Mouse (Mus musculus) cerebellum, adult 2 months (tissue): Measurements from ENCODE around the gene Gm20547. TPM values are rescaled to one million over a fixed set of nuclear protein-coding genes. Genes with fewer than 3 reads are reported as not detected.
"Not testable (repeated sequence)": the region's sequence is repeated elsewhere in the genome, so short reads cannot be mapped to it uniquely, and the experiment has no call there.

ENCODE experiments used
- DNase-seq, 2 experiments: peaks; one replicate each; pipeline ENCODE4 v3.0.0; 2021
- H3K27ac ChIP-seq: fragments of 200-500 bp; 2 replicates; pipeline ENCODE4 v1.5.1; 2012; ENCODE audit warnings: low read length, control low read depth, inconsistent platforms; ENCODE audit not compliant: insufficient read depth
- H3K27me3 ChIP-seq: fragments of 200-500 bp; 2 replicates; pipeline ENCODE4 v1.6.1; 2012; ENCODE audit warnings: inconsistent platforms, mild to moderate bottlenecking, low read length, moderate library complexity; ENCODE audit not compliant: control insufficient read depth, insufficient read depth
- H3K4me1 ChIP-seq: fragments of 200-500 bp; 2 replicates; pipeline ENCODE4 v1.6.1; 2011; ENCODE audit warnings: low read length; ENCODE audit not compliant: control insufficient read depth, insufficient read depth
- H3K4me3 ChIP-seq: fragments of 200-500 bp; replicated peaks from 2 replicates; pipeline ENCODE3; 2011; ENCODE audit warnings: mild to moderate bottlenecking, low read depth, low read length, control low read depth; ENCODE audit not compliant: insufficient read depth
- CTCF ChIP-seq: fragments of 200-500 bp; IDR thresholded peaks from 2 replicates; pipeline ENCODE4 v1.5.1; 2011; ENCODE audit warnings: low read depth, mild to moderate bottlenecking, control low read depth, low read length, moderate library complexity, borderline replicate concordance; ENCODE audit not compliant: insufficient read depth
- POLR2A ChIP-seq: fragments of 200-500 bp; IDR thresholded peaks from 2 replicates; pipeline ENCODE4 v1.6.1; 2011; ENCODE audit warnings: low read length, control low read depth, borderline replicate concordance; ENCODE audit not compliant: insufficient read depth
- WGBS: fragments of 180-500 bp; shearing (Covaris S2); methylation state at CpG from one replicate; pipeline ENCODE4 v1.1.7; 2018; 5-methylcytosine and 5-hydroxymethylcytosine counted together
- polyA plus RNA-seq: library from polyadenylated mRNA; depleted of rRNA; stranded (reverse); fragments of >200 nt; gene quantifications from 2 replicates; pipeline ENCODE4 v1.2.3, GENCODE M21; 2012; rRNA removed

The Gm20547 gene
- polyA plus RNA-seq, 1 experiment, result 0.08 TPM

DNA sequence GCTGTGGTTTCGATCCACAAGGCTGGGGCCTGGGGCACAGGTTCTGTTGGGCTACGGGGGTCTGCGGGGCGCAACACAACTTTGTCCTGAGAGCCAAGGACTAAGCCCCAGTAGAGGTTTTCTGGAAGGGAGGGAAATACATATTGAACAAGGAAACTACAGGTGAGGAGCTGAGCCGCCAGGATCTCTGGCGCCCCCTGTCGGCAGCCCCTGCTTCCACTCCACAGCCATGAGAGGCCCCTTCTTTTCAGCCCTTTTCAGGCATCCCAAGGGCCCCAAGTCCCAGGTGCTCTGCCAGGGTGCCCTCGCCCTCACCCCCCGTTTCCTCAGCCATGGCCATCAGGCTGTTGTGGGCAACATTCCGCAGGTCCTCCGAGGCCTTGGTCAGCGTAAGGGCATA lies 68.1 kb downstream of the Gm20547 start:
- not testable (repeated sequence) for H3K4me1 ChIP-seq, H3K27me3 ChIP-seq, H3K27ac ChIP-seq, H3K4me3 ChIP-seq
- TF ChIP-seq CTCF, result peak; percentile 66
- 67% methylated on average over 12 of the region's 12 CpGs for WGBS
- peak in 1 of 2 experiments; percentile 48 for DNase-seq

DNA sequence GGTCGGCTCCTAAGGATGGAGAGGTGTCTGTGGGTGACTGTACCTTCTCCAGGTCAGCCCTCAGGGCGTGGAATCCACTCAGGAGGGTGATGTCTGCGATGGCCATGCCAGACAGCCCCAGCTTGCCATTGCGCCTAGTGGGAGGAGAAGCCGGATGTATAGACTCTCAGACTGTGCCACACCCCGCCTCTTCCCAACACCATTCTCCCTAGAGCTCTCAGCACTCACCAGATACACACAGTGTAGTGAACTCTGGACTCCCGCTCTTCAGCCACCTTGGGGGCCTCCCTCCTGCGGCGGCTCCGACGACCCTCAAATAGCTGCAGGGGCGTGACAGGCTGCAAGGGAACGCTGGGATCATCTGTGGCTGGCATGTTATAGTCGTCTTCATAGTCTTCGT lies 70.6 kb downstream of the Gm20547 start:
- no peak for TF ChIP-seq CTCF
- no peak for TF ChIP-seq POLR2A
- no peak for DNase-seq
- Histone ChIP-seq H3K4me3 (no peak overlapping the region), H3K27me3 (no peaks in the 10 kb centered on the region), H3K27ac (no peak overlapping the region), H3K4me1 (no peaks in the 10 kb centered on the region)
- whole genome bisulfite sequencing, result 76% methylated on average over 15 of the region's 15 CpGs

- DNase-seq, H3K4me1 ChIP-seq, H3K4me3 ChIP-seq, H3K27me3 ChIP-seq, H3K27ac ChIP-seq: not testable (repeated sequence)
- 84% methylated on average over 8 of the region's 8 CpGs for WGBS
Observed at GRCm38 (mm10) chr17:34810811-34811210, 71.0 kb downstream of the Gm20547 start.

DNA sequence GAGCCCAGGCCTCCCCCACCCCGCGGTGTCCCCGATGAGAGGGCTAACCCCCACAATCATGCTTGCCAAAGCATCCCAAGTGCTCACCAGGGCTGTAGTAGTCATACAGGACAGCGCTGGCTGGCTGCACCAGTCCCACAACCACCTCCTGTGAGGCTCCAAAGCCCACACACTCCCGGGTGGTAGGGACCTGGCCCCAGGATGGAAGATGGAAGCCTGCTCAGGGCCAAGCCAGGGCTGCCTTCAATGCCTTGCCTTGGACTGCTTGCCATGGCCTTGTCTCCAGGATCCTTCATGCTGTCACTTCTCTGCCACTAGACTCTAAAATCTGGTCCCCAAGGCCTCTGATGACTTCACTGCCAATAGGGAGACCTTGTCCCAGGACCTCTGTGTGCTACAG lies 71.4 kb downstream of the Gm20547 start:
- not testable (repeated sequence) for DNase-seq, H3K27me3 ChIP-seq, H3K27ac ChIP-seq, H3K4me3 ChIP-seq, H3K4me1 ChIP-seq
- 86% methylated on average over 5 of the region's 5 CpGs for WGBS

GRCm38 (mm10) chr17:34808599-34809205 lies 73.1 kb downstream of the Gm20547 start:
- Histone ChIP-seq H3K27me3 (no peaks in the 10 kb centered on the region), H3K27ac (no peak overlapping the region), H3K4me1 (no peaks in the 10 kb centered on the region), H3K4me3 (no peak overlapping the region)
- WGBS, result 37% methylated on average over 6 of the region's 6 CpGs
- TF ChIP-seq POLR2A (no peak), CTCF (no peak)
- DNase-seq, result no peak

DNA sequence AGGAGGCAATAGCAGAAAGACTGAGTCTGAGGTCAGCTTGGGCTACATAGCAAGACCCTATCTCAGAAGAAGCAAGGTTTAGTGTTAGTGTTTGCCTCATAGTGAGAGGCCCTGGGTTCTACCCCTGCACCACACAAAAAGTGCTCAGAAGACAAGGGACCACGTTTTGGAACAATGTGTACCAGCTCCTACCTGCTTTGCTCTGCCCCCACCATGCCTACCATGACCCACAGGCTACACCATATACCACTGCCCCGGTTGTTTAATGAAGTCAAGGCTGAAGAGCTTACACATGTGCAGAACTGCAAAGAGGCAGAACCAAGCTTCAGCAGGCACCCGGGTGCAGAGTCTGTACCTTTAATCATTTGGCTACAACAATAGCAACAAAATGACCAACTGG lies 74.7 kb downstream of the Gm20547 start:
- Histone ChIP-seq H3K27ac (no peak overlapping the region), H3K27me3 (no peaks in the 10 kb centered on the region), H3K4me1 (no peaks in the 10 kb centered on the region), H3K4me3 (no peak overlapping the region)
- no peak for DNase-seq
- 64% methylated on average over 3 of the region's 3 CpGs for WGBS
- TF ChIP-seq POLR2A, result no peak
- TF ChIP-seq CTCF, result no peak

Other genes with a start within 250 kb of the Gm20547 start
- gene Fkbpl, start 237.3 kb downstream of the Gm20547 start, polyA plus RNA-seq, result 7.4 and 8.5 TPM in 2 replicates
- gene Atf6b, start 234.9 kb downstream of the Gm20547 start, polyA plus RNA-seq, result 61.4 and 69.4 TPM in 2 replicates
- 1.6 and 1.8 TPM in 2 replicates for gene Tnxb, start 211.5 kb downstream of the Gm20547 start, polyA plus RNA-seq
- gene C4b, start 138.2 kb downstream of the Gm20547 start, polyA plus RNA-seq, result 8.5 and 10.2 TPM in 2 replicates
- gene Cyp21a1, start 77.5 kb downstream of the Gm20547 start, polyA plus RNA-seq, result not detected in 2 replicates
- 52.9 TPM in 2 replicates for gene Stk19, start 45.1 kb downstream of the Gm20547 start, polyA plus RNA-seq
- 59.6 and 62.5 TPM in 2 replicates for gene Dxo, start 45.0 kb downstream of the Gm20547 start, polyA plus RNA-seq
- 77.4 and 87.2 TPM in 2 replicates for gene Skiv2l, start 31.8 kb downstream of the Gm20547 start, polyA plus RNA-seq
- 47.2 and 47.9 TPM in 2 replicates for gene Nelfe, start 31.7 kb downstream of the Gm20547 start, polyA plus RNA-seq
- 0.14 and 0.20 TPM in 2 replicates for gene Cfb, start 19.5 kb downstream of the Gm20547 start, polyA plus RNA-seq
- gene Zbtb12, start 2.6 kb downstream of the Gm20547 start, polyA plus RNA-seq, result 8.2 and 8.3 TPM in 2 replicates
- gene C2, start 16.2 kb upstream of the Gm20547 start, polyA plus RNA-seq, result 2.3 and 2.9 TPM in 2 replicates
- gene Ehmt2, start 16.4 kb upstream of the Gm20547 start, polyA plus RNA-seq, result 174 and 182 TPM in 2 replicates
- gene Slc44a4, start 32.4 kb upstream of the Gm20547 start, polyA plus RNA-seq, result 0.05 TPM in 1 of 2 replicates, not detected in the other
- gene Neu1, start 49.2 kb upstream of the Gm20547 start, polyA plus RNA-seq, result 58.7 and 60.9 TPM in 2 replicates
- gene Hspa1b, start 77.2 kb upstream of the Gm20547 start, polyA plus RNA-seq, result 4.6 and 9.2 TPM in 2 replicates
- not detected in 2 replicates for gene Gm20481, start 87.9 kb upstream of the Gm20547 start, polyA plus RNA-seq
- 10.5 and 14.9 TPM in 2 replicates for gene Hspa1a, start 90.1 kb upstream of the Gm20547 start, polyA plus RNA-seq
- 0.49 and 0.89 TPM in 2 replicates for gene Hspa1l, start 90.7 kb upstream of the Gm20547 start, polyA plus RNA-seq
- 56.2 and 63.7 TPM in 2 replicates for gene Lsm2, start 99.8 kb upstream of the Gm20547 start, polyA plus RNA-seq
- 65.3 and 77.0 TPM in 2 replicates for gene Vars, start 118.9 kb upstream of the Gm20547 start, polyA plus RNA-seq
- 25.5 and 30.1 TPM in 2 replicates for gene Vwa7, start 134.5 kb upstream of the Gm20547 start, polyA plus RNA-seq
- 2.0 and 2.3 TPM in 2 replicates for gene Sapcd1, start 146.0 kb upstream of the Gm20547 start, polyA plus RNA-seq
- gene Msh5, start 164.7 kb upstream of the Gm20547 start, polyA plus RNA-seq, result 4.3 and 5.5 TPM in 2 replicates
- gene Clic1, start 167.9 kb upstream of the Gm20547 start, polyA plus RNA-seq, result 41.2 and 42.9 TPM in 2 replicates
- gene Ddah2, start 177.0 kb upstream of the Gm20547 start, polyA plus RNA-seq, result 59.5 and 63.3 TPM in 2 replicates
- 0.11 and 0.15 TPM in 2 replicates for gene Ly6g6c, start 183.3 kb upstream of the Gm20547 start, polyA plus RNA-seq
- gene Mpig6b, start 184.1 kb upstream of the Gm20547 start, polyA plus RNA-seq, result 0.25 and 0.43 TPM in 2 replicates
- 5.3 and 6.3 TPM in 2 replicates for gene Ly6g6e, start 194.9 kb upstream of the Gm20547 start, polyA plus RNA-seq
- gene Ly6g6d, start 196.0 kb upstream of the Gm20547 start, polyA plus RNA-seq, result 8.5 and 10.4 TPM in 2 replicates
- 0.86 and 1.1 TPM in 2 replicates for gene Ly6g6f, start 203.6 kb upstream of the Gm20547 start, polyA plus RNA-seq
- gene Abhd16a, start 207.2 kb upstream of the Gm20547 start, polyA plus RNA-seq, result 337 and 394 TPM in 2 replicates
- gene Ly6g5c, start 226.2 kb upstream of the Gm20547 start, polyA plus RNA-seq, result 0.28 TPM in 1 of 2 replicates, not detected in the other
- 2.2 and 3.4 TPM in 2 replicates for gene Ly6g5b, start 233.4 kb upstream of the Gm20547 start, polyA plus RNA-seq
- 32.7 TPM in 2 replicates for gene Gpank1, start 239.4 kb upstream of the Gm20547 start, polyA plus RNA-seq
- gene Csnk2b, start 240.0 kb upstream of the Gm20547 start, polyA plus RNA-seq, result 231 TPM in 2 replicates
- gene D17H6S53E, start 244.3 kb upstream of the Gm20547 start, polyA plus RNA-seq, result 12.3 and 14.6 TPM in 2 replicates